Mouse (Mus musculus) c-Kit-negative CD71-positive TER-119-positive erythroid progenitor cells, embryonic 14.5 days (primary cell): ENCODE measurements around the gene Cntfr.
A peak's percentile ranks its signal among the peaks of the same experiment; 100 is the strongest.

Experiments used
- DNase-seq: peaks from one replicate; pipeline ENCODE4 v3.0.0-alpha.2; 2013; ENCODE audit warnings: low read depth, low spot score

Cntfr gene

DNA sequence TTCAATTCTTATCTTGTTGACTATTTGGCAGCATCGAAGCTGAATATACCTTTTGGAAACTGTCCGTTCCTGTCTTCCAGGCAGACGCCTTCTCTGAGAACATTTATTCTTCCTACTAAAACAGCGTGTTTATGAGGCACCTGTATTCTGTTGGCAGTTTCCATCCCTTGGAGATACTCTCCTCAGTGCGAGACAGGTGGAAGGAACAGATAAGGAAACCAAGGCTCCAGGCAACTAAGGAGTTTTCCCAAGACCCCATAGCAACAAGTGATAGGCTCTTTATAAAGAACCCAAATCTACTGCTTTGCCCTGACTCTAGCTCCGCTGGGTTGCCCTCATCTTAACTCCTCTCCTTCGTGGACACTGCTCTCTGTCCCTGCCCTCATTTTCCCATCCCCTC is 48.3 kb downstream of the Cntfr start:
- DNase-seq: peak; percentile 26

DNA sequence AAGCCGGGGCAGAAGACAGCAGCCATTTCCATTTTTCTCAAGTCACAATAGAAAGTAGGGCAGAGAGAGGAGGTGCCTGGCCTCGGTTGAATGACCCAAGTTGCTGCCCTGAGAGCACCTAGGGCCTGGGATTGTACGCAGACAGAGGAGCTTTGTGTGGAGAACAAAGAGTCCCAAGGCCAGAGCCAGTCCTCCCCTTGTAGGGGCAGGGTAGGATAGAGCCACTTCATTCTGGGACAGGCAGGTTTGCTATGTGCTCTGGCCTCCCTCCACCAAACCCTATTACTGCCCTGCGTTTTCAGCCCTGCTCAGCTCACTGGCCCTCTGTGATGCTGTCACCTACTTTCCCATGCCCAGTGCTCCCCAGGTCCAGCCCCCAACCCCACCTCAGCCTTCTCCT is 48.7 kb downstream of the Cntfr start:
- DNase-seq: no peak

DNA sequence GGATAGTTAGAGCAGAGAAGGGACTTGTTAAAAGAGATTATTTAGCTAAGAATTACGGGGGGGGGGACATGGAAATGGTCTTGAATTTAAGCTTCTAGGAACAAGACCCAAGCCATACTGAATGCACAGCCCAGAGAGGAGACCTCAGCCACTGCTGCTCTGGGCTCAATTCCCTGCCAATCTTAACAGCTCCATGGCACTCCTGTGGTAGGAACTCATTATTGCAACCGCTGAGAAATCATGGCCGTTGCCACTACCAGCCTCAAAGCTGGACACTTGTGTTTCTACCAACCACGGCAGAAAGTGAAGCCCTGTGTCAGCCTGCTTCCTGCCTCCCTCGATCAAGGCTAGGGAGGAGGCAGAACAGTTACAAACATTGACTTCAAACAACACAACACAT is 51.4 kb downstream of the Cntfr start:
- no peak for DNase-seq

DNA sequence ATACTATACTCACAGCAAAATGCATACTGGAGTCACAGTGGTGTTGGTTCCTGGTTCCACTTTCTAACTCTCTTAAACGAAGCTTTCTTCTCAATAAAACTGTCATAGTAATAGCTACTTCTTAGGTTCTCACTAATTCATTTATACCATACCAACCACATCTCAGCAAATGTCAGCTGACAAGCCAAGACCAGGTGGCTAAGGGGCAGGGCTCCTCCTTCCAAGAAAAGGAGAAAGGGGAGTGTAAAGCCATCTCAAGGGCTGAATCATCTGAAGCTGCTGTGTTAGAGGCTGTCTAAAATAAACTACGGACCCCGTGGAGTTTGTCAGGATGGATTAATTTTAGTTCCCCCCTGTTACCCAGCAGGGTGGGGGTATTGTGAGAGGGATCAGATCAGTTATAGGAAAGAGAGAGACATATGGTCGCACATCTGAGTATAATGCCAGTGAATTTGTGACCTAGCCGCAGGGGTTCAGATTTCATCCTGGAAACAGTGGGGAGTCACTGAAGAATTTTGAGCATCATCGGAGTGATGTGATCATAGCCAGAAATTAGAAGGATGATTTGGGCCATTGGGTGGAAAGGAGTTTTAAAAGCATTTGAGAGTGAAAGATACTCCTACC is 55.6 kb downstream of the Cntfr start:
- DNase-seq: no peak

DNA sequence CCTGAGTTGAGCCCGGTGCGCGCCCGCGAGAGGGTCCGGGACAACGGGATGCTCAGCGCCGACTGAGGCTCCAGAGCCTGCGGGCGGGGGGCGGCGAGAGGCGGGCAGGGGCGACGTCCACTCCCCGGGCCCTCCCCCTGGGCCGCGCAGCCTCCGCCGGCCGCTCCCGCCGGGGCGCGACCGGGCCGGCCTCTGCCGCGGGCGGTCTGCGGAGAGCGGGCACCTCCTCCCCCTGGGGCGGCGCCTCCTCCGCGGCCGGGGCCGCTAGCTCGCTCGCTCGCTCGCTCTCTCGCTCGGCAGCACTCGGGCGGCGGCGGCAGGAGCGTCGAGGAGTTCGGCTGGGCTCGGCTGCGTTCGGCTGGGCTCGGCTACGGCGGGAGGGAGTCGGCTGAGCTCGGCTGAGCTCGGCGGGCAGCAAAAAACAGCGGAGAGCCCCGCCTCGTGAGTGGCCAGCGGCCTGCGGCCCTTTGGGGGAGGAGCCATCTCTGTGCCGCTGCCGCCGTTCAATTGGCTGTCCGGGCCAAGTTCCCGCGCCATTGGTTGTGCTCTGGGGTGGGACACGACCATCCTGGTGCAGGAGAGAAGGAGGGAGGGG is 56.9 kb downstream of the Cntfr start, which contains the start of gene Enho:
Gene Enho, minus strand, starts transcription at position 412 of the 595 bp plus-strand sequence.
- DNase-seq: peak; percentile 65

DNA sequence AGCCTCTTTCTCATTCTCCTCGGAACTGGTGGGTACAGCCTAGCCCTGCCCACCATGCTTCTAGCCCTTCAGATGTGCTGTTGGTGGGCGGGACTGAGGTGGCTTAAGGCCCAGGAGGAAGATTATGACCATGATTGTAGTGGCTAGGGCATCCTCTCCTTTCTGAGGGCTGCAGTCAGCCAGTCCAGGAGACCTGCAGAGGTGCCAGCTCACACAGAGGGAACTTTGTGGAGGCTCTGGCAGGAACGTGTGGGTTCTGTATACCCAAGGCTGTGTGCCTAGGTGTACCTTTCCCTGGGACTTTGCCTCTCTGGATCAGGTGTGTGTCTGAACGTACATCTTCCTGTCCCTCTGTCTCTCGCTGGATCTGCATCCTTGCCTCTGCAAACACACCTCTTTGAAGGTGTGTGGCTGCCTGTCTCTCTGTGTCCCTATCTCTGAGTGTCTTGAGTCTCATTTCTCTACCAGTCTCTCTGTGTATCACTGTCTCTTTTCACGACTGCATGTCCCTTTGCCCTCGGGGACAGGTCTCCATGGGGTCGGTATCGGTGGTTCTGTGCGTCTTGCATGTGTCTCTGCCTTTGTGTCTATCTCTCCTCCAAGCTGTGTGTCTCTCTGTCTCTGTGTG is 57.6 kb downstream of the Cntfr start:
- DNase-seq: no peak

DNA sequence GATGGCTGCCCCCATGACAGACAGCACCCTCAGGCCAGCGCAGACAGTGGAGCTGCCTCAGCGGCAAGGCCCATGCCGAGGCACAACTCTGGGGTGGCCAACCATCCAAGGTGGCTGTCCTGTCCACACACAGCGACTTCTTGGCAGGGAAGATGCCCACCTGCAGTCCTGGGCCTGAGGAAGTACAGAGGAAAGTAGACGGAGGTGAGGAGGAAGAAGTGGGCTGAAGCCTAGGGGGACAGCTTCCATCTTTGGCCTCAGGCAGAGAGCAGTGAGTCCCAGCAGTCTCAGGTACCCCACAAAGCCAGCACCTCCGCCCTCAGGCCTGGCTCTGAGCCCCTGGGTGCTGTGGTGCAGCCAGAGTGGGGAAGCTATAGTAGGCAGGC is 58.1 kb downstream of the Cntfr start:
- DNase-seq: no peak

DNA sequence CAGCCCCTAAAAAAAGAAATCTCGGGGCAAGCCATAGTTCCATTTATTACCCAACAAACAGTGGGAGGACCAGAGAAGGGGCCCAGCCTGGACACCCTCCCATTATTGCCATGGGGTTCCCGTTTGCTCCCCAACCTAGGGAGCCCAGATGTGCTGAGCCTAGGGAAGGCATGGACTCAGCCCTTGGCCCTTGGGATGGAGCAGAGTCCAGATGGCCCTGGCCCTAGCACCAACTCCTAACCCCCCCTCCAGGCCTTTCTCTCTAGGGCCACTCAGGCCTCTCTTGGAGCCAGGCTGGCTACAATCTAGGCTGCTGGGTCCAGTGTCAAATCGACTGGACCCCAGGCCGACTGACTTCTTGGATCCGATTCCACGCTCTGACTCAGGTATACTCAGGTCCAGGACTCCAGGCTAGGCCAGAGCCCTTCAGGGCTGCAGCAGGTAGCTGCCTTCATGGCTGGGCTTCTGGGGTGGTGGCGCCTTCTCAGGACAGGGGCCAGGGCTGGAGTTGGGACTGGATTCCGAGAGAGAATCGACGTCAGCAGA is 58.6 kb downstream of the Cntfr start:
- no peak for DNase-seq

DNA sequence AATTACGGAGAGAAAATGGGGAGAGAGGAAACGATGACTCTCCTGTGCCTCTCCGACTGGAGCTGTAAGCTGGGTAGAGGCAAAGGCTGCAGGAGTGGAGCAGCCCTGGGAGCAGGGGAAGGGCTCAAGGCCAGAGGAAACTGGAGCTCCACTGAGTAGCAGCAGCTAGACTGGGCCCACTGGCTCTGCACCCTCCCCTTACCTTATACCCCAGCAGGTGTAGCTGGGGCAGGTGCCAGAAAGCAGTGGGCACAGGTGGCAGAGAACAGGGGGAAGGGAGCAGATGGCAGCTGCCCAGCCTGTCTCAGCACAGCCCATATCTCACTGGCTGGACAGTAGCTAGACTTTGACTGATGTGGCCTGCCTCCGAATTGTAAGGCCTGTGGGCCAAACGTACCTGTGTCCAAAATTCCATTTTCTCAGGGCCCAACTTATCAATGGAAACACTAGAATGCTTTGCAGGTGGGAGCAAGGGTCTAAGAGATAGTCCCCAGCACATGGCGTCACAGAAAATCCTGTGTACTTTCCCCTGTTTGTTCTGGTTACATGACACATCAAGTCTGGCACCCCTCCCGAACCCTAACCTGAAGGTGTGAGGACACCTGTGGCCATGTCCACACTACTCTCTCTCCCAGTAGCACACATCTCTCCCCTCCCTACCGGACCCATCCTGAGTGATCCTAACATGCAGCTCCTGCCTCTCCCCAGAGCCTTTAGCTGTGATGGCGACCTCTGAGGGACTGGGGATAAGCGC is 59.8 kb downstream of the Cntfr start:
- no peak for DNase-seq

DNA sequence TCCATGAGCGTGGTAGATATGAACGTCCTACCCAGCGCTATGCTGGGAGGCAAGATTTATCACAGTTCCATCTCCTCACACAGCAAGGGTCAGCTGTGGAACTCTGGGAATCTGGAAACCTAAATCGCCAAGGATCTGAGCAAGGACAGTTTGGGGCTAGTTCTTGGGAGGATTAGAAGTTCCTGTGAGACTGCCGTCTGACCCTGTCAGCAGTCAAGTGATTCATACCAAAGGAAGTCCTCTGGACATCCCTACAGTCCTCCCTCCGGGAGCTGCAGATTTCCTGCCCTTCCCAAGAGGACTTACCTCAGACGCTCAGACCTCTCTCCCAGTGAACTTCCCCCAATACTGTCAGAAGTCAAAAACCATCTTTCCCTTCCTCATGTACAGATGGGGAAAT is 60.5 kb downstream of the Cntfr start:
- DNase-seq: no peak

DNA sequence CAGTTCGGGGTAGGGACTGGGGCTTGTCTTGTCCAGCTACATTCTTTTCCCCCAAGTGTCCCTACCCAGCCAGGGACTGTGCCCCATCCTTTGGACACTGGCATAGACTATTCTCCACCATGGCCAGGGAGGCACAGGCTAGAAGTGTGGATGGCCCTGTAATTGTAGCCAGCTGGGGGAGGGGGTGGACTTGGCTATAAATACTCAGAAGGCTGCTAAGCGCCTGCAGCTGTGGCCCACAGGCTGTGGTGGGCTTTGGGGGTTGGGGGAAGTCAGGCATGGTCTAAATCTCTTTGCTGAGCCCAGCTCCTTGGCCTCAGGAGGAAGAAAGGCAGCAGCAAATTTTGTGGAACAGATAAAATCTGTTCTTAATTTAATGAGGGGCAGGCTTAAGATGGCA is 61.0 kb downstream of the Cntfr start:
- DNase-seq: no peak

DNA sequence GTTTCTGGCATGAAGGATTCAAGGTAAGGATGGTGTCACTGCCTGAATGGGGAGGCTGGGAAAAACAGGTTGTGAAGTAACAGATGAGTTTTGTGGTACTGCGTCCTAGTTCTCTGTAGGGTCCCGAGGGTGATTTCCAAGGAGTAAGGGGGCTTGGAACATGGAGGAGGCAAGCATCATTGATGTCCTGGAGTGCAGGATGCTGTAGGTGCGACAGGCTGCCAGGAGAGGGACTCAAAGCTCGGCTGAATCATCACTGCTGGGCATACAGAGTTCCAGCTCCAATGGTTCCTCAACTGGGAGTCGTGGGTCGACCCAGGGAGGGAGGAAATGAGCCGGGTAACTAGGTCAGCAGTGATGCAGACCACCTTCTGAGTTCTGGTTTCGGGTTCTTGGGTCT is 61.7 kb downstream of the Cntfr start:
- DNase-seq: no peak

DNA sequence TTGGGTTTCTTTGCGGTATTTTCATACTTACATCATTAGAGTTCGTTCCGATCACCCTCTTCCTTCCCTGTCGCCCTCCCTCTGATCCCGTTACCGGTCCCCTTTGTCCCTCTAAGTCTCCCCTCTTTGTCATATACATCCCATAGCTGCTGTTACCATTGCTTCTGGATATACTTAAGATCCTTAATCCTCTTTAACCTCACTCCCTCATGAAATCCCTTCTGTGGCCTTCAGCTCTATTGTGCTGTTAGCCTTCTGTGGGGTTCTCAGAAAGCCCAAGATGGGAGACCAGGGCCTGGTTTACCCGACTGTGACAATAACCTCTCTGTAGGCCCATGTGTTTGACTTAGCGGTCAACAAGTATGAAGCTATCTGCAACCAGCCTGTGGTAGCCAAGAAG is 62.3 kb downstream of the Cntfr start:
- DNase-seq: no peak

DNA sequence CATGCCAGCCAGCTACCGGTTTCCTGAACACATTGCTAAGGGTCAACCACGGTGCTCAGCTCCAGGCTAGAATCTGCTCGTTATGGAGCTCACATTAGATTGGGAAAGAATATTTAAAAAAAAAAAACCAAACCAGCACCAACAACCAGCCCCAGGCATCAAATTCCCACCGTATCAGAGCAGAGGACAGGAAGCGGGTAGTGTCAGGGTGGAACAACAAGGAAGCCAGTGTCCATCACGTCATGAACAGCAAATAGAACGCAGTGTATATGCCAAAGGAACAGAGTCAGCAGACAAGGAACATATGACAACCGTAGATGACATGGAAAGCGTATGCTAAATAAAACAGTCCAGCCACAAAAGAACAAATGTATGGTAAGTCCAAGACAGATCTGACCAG is 63.9 kb downstream of the Cntfr start:
- DNase-seq: no peak

DNA sequence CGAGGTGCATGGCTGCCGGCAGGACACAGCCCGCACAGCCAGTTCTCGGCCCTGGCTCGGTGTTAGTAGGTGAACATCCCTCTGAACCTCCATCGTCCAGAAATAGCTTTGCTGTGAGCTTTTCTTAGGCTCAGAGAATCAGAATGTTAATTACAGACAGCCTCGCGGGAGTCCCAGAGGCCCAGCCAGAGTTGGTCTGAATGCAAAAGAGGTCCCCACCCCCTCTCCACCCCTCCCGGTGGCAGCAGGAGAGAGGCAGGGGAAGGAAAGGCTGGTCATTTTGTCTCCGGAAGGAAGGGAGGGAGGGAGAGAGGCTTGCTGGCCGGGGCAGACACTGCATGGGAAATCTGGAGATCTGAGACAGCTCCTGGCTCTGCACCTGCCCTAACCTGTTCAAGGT is 65.5 kb downstream of the Cntfr start:
- no peak for DNase-seq

DNA sequence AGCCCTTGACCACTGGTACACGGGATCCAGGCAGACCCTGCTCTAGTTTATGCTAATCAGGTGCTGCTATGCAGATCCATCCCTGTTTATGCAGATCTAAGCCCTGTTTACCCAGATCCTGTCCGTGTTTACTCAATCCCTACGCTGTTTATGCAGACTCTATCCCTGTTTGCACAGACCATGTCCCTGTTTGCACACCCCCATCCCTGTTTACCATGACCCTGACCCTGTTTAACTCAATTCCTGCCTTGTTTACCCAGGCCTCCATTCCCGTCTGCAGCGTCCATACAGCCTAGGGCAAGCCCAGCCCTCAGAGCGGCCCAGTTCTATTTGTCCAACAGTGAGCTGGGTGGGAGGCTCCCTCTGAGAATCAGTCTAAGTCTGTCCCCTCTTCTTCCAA is 66.7 kb downstream of the Cntfr start:
- no peak for DNase-seq

DNA sequence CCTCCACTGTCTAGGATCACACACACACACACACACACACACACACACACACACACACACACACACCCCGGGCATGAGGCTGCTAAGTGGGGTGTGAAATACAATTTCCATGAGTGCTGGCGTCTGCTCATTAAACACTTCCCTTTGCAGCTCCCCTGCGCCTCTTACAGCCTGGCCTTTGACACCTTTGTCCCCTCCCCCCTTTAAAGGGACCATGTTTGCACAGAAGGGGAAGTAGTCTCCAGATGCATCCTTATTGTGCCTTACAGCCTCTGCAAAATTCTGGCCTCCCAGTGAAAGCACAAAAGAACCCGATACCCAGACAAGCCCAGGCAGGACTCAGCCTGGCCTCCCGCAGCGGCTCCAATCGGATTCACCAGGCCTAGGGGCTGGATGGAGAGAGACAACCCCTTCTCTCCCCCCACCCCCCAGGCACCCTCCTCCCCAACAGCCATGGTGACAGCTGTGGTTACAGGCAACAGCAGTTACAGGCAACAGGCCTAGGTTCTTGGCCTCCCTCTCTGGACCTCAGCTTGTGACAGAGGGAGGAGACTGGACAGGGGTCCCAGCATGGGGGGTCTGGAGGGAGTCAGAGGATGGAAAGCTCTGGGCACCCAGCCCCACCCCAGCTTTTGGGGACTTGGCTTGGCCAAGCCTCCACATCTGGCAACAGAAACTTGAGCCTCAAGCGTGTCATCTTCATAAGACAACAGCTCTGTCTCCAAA is 68.5 kb downstream of the Cntfr start:
- no peak for DNase-seq

DNA sequence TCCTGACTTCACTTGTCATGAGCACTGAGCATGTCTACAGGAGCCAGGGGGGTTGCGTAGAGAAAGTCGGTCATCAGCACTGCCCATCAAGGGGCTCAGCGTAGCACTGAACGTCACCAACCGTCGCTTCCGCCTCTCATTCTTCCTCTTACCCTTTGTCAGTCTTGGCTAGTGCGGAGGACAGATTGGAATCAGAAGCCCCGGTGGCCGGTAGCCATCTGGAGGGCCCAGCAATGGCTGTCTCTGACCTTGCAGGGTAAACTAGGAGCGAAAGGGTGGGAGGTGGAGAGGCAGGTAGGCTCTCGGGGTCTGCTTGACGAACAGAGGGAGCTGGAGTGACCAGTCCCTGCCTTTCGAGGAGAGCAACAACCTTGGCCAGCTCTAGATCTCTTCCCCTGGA is 74.8 kb downstream of the Cntfr start:
- no peak for DNase-seq

DNA sequence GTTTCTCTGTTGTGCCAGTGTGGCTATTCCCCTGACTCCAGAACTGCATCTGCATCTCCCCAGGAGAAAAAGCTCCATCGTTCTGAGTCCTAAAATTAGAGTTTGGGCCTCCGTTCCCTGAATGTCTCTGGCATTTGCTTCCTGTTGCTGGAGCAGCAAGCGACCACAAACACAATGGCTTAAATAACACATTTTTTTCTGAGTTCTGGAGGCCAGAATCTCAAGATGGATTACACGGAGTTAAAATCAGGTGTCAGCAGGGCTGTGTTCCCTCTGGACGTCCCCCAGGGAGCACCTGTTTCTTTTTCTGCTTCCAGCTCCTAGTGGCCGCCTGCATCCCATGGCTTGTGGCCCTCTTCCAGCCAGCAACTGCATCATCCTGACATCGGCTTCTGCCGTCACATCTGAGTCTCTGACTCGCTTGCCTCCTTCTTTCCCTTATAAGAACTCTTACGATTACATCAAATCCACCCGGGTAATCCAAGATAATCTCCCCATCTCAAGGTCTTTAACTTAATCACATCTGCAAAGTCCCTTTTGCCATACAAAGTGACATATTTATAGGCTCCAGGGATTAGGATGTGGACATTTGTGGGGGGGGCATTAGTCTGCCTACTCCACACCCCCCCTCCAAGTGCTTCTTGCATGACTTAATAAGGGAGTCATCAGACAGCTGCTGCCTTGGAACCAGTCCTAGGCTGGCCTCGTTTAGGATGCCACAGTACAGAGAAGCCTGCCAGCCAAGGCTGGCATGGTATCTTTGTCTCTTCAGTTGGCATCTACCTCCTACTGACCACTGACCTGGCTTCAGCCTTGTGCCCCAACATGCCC is 77.8 kb downstream of the Cntfr start:
- DNase-seq: no peak

DNA sequence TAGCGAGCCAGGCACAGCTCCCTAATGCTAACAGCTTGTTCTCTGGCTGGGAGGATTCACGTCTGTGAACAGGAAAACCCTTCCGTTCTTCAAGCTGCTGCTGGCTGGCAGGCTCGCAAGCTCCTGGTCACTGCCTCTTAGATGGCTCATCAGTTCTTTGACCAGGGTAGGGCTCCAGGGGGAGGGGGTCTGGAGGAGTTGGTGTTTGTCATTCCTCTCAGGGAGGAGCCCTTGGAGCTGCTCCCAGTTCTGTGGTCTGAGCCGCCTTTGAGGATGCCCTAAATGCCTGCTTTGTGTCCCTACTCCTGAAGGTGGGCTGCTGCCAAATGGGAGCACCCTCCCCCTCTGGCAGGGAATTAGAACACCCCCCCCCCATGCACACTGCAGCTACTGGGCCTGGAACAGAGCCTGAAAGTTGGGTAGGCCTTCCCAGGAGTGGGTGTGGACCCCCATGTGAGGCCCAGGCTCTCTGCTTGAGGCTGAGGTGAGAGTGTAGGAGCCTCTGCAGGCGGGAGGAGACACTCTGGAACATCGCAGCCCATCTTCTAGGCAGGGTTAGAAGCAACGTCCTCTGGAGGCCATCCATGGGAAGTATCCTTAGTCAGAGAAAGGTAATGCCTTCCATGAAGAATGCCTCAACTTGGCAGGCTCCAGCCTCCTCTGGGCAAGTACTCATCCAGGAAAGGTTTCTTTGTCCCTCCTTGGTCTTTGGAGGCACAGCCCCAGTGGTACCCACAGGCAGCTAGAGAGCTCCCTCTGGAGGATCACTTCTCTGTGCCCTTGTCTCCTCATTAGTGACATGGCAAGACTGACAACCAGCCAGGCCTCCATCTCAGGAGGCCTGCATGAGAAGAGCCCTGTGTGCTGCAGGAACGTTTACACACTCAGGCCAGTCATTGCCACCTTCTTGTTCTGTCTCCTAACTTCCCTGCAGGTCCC is 81.0 kb downstream of the Cntfr start:
- no peak for DNase-seq
